Mouse (Mus musculus) hindbrain, embryonic 13.5 days (tissue): ENCODE results near the gene Syvn1. TPM values are rescaled to one million over a fixed set of nuclear protein-coding genes. Genes with fewer than 3 reads are reported as not detected.
A peak's percentile ranks its signal among the peaks of the same experiment; 100 is the strongest.

Experiments used
- ATAC-seq: fragments of 200-750 bp; cut with Nextera tagmentation; 2 replicates; pipeline ENCODE4 v1.8.0; 2017; ENCODE audit warnings: moderate TSS enrichment; ENCODE audit not compliant: low FRiP score
- H3K27ac ChIP-seq: fragments of 300-500 bp; sonication (generic); 2 replicates; pipeline ENCODE4 v1.5.1; 2015; ENCODE audit warnings: inconsistent platforms, mild to moderate bottlenecking, moderate library complexity
- H3K27me3 ChIP-seq: fragments of 300-500 bp; sonication (generic); 2 replicates; pipeline ENCODE4 v1.6.1; 2015; ENCODE audit warnings: mild to moderate bottlenecking, inconsistent platforms
- H3K36me3 ChIP-seq: fragments of 300-500 bp; sonication (generic); 2 replicates; pipeline ENCODE4 v1.6.1; 2015; ENCODE audit warnings: mild to moderate bottlenecking, inconsistent platforms
- H3K4me1 ChIP-seq: fragments of 300-500 bp; sonication (generic); replicated peaks from 2 replicates; pipeline ENCODE4 v1.6.1; 2015; ENCODE audit warnings: inconsistent platforms
- H3K4me2 ChIP-seq: fragments of 300-500 bp; sonication (generic); 2 replicates; pipeline ENCODE4 v1.6.1; 2015; ENCODE audit warnings: inconsistent platforms, mild to moderate bottlenecking, moderate library complexity
- H3K4me3 ChIP-seq: fragments of 300-500 bp; sonication (generic); 2 replicates; pipeline ENCODE4 v1.5.1; 2015; ENCODE audit warnings: mild to moderate bottlenecking, inconsistent platforms
- H3K9ac ChIP-seq: fragments of 300-500 bp; sonication (generic); 2 replicates; pipeline ENCODE4 v1.6.1; 2015; ENCODE audit warnings: mild to moderate bottlenecking, inconsistent platforms
- H3K9me3 ChIP-seq: fragments of 300-500 bp; sonication (generic); 2 replicates; pipeline ENCODE4 v1.6.1; 2016; ENCODE audit warnings: inconsistent platforms
- WGBS: fragments of 180-500 bp; shearing (Covaris S2); methylation state at CpG from one replicate; pipeline ENCODE4 v1.1.7; 2015; 5-methylcytosine and 5-hydroxymethylcytosine counted together
- polyA plus RNA-seq: library from polyadenylated mRNA; unstranded; fragments of >200 nt; fragmentation: Nextera tagmentation; extraction: Ambion mirVana; gene quantifications from 2 replicates; pipeline ENCODE4 v1.2.1, GENCODE M21; 2015

Gene Syvn1
- polyA plus RNA-seq, 1 experiment from 2014 or later = 30.6 TPM

GRCm38 (mm10) chr19:6045366-6046293 lies 746 bp upstream of the Syvn1 start:
- no peaks in the 10 kb centered on the region for H3K27me3 ChIP-seq
- 21% methylated on average over 20 of the region's 20 CpGs for WGBS
- H3K4me3 ChIP-seq = peak overlapping the region; percentile 88
- H3K4me2 ChIP-seq = peak overlapping the region; percentile 99
- peak; percentile 46 for ATAC-seq
- peak overlapping the region; percentile 91 for H3K9ac ChIP-seq
- H3K27ac ChIP-seq = peak overlapping the region; percentile 99
- peaks cover 25% of the 10 kb centered on the region for H3K36me3 ChIP-seq
- H3K9me3 ChIP-seq = no peaks in the 10 kb centered on the region
- H3K4me1 ChIP-seq = peaks cover 38% of the 10 kb centered on the region

- peak; percentile 15 for ATAC-seq
- Histone ChIP-seq H3K4me3 (peak overlapping the region; percentile 88), H3K9me3 (no peaks in the 10 kb centered on the region), H3K36me3 (peaks cover 42% of the 10 kb centered on the region), H3K27me3 (no peaks in the 10 kb centered on the region), H3K27ac (peak overlapping the region; percentile 99), H3K9ac (peak overlapping the region; percentile 91), H3K4me2 (peak overlapping the region; percentile 99), H3K4me1 (peaks cover 34% of the 10 kb centered on the region)
- 2% methylated on average over 44 of the region's 44 CpGs for WGBS
Observed at GRCm38 (mm10) chr19:6047154-6047898, 950 bp downstream of the Syvn1 start.

GRCm38 (mm10) chr19:6047899-6048166 lies 1.5 kb downstream of the Syvn1 start:
- Histone ChIP-seq H3K4me2 (peak overlapping the region; percentile 99), H3K4me1 (peaks cover 32% of the 10 kb centered on the region), H3K27me3 (no peaks in the 10 kb centered on the region), H3K9ac (peak overlapping the region; percentile 91), H3K36me3 (peaks cover 47% of the 10 kb centered on the region), H3K9me3 (no peaks in the 10 kb centered on the region), H3K27ac (peak overlapping the region; percentile 99; the same call in 1 of the 2 replicates), H3K4me3 (peak overlapping the region; percentile 88)
- ATAC-seq = no peak
- WGBS = 88% methylated on average over 8 of the region's 8 CpGs

GRCm38 (mm10) chr19:6048681-6049410 lies 2.5 kb downstream of the Syvn1 start:
- H3K9ac ChIP-seq = 0 out of 2 replicates have a peak overlapping the region, but pooled peaks have one; percentile 91
- no peak overlapping the region for H3K27ac ChIP-seq
- no peak overlapping the region for H3K4me2 ChIP-seq
- WGBS = 92% methylated on average over 11 of the region's 11 CpGs
- H3K4me3 ChIP-seq = no peak overlapping the region
- H3K36me3 ChIP-seq = peaks cover 57% of the 10 kb centered on the region
- H3K4me1 ChIP-seq = peaks cover 32% of the 10 kb centered on the region
- H3K27me3 ChIP-seq = no peaks in the 10 kb centered on the region
- no peaks in the 10 kb centered on the region for H3K9me3 ChIP-seq
- ATAC-seq = no peak

GRCm38 (mm10) chr19:6052516-6052915 lies 6.1 kb downstream of the Syvn1 start:
- Histone ChIP-seq H3K9me3 (no peaks in the 10 kb centered on the region), H3K4me1 (peaks cover 31% of the 10 kb centered on the region), H3K4me3 (no peak overlapping the region), H3K36me3 (peaks cover 77% of the 10 kb centered on the region), H3K27ac (no peak overlapping the region), H3K4me2 (no peak overlapping the region), H3K9ac (no peak overlapping the region), H3K27me3 (no peaks in the 10 kb centered on the region)
- WGBS = 85% methylated on average over 7 of the region's 7 CpGs
- no peak for ATAC-seq

- peaks cover 70% of the 10 kb centered on the region for H3K36me3 ChIP-seq
- WGBS = 91% methylated on average over 5 of the region's 5 CpGs
- H3K27me3 ChIP-seq = no peaks in the 10 kb centered on the region
- peaks cover 24% of the 10 kb centered on the region for H3K4me1 ChIP-seq
- H3K4me2 ChIP-seq = no peak overlapping the region
- H3K4me3 ChIP-seq = no peak overlapping the region
- H3K9me3 ChIP-seq = no peaks in the 10 kb centered on the region
- no peak overlapping the region for H3K9ac ChIP-seq
- no peak for ATAC-seq
- no peak overlapping the region for H3K27ac ChIP-seq
Observed at GRCm38 (mm10) chr19:6054296-6054695, 7.9 kb downstream of the Syvn1 start.

- H3K36me3 ChIP-seq = peaks cover 51% of the 10 kb centered on the region
- no peaks in the 10 kb centered on the region for H3K9me3 ChIP-seq
- no peak for ATAC-seq
- peak overlapping the region; percentile 58 for H3K4me2 ChIP-seq
- peaks cover 28% of the 10 kb centered on the region for H3K4me1 ChIP-seq
- WGBS = 66% methylated on average over 4 of the region's 4 CpGs
- no peaks in the 10 kb centered on the region for H3K27me3 ChIP-seq
- no peak overlapping the region for H3K27ac ChIP-seq
- H3K4me3 ChIP-seq = peak overlapping the region; percentile 81
- peak overlapping the region; percentile 96 for H3K9ac ChIP-seq
Observed at GRCm38 (mm10) chr19:6056696-6057095, 10.3 kb downstream of the Syvn1 start.

- Histone ChIP-seq H3K4me3 (peak within 1 kb of the TSS; percentile 81), H3K9ac (peak within 1 kb of the TSS; percentile 96), H3K4me1 (peaks cover 36% of the 10 kb centered on the region), H3K4me2 (peak within 1 kb of the TSS; percentile 89), H3K27ac (peak within 1 kb of the TSS; percentile 88), H3K27me3 (no peaks in the 10 kb centered on the region), H3K9me3 (no peaks in the 10 kb centered on the region), H3K36me3 (peaks cover 43% of the 10 kb centered on the region)
- ATAC-seq = peak; percentile 90
- WGBS = under 1% methylated on average over 63 of the region's 63 CpGs
Observed at GRCm38 (mm10) chr19:6057313-6058096, 11.1 kb downstream of the Syvn1 start, which contains the start of the genes Mrpl49 and Fau. TSS of gene Mrpl49 (minus strand) at chr19:6057785. TSS of gene Fau (plus strand) at chr19:6057844.

GRCm38 (mm10) chr19:6058513-6058912 lies 12.1 kb downstream of the Syvn1 start:
- no peaks in the 10 kb centered on the region for H3K9me3 ChIP-seq
- peaks cover 46% of the 10 kb centered on the region for H3K4me1 ChIP-seq
- peak overlapping the region; percentile 89 for H3K4me2 ChIP-seq
- peak overlapping the region; percentile 81 for H3K4me3 ChIP-seq
- 39% methylated on average over 5 of the region's 5 CpGs for WGBS
- no peaks in the 10 kb centered on the region for H3K27me3 ChIP-seq
- H3K9ac ChIP-seq = peak overlapping the region; percentile 96
- peaks cover 33% of the 10 kb centered on the region for H3K36me3 ChIP-seq
- no peak for ATAC-seq
- peak overlapping the region; percentile 88; the same call in 1 of the 2 replicates for H3K27ac ChIP-seq

- H3K4me3 ChIP-seq = peak overlapping the region; percentile 81
- peak overlapping the region; percentile 89 for H3K4me2 ChIP-seq
- H3K27ac ChIP-seq = no peak overlapping the region
- no peak for ATAC-seq
- H3K9me3 ChIP-seq = no peaks in the 10 kb centered on the region
- H3K36me3 ChIP-seq = peaks cover 29% of the 10 kb centered on the region
- H3K9ac ChIP-seq = peak overlapping the region; percentile 96
- no peaks in the 10 kb centered on the region for H3K27me3 ChIP-seq
- peaks cover 51% of the 10 kb centered on the region for H3K4me1 ChIP-seq
- 87% methylated on average over 5 of the region's 5 CpGs for whole genome bisulfite sequencing
Observed at GRCm38 (mm10) chr19:6058966-6059365, 12.6 kb downstream of the Syvn1 start.

- Histone ChIP-seq H3K4me2 (peak within 1 kb of the TSS; percentile 100), H3K4me1 (peaks cover 59% of the 10 kb centered on the region), H3K9me3 (no peaks in the 10 kb centered on the region), H3K36me3 (peaks cover 10% of the 10 kb centered on the region; the same call in 1 of the 2 replicates), H3K9ac (peak within 1 kb of the TSS; percentile 93), H3K27me3 (no peaks in the 10 kb centered on the region), H3K27ac (peak within 1 kb of the TSS; percentile 94), H3K4me3 (peak within 1 kb of the TSS; percentile 82)
- ATAC-seq = peak; percentile 43
- WGBS = under 1% methylated on average over 50 of the region's 58 CpGs
Observed at GRCm38 (mm10) chr19:6061021-6061533, 14.7 kb downstream of the Syvn1 start, which contains the start of gene Znhit2. TSS of gene Znhit2 (plus strand) at chr19:6061192.
